Mouse (Mus musculus) G1E (cell line): Measurements from ENCODE around the gene Osbpl10.

Experiments used
- CTCF ChIP-seq: IDR thresholded peaks from 2 replicates; pipeline ENCODE4 v1.5.1; 2012; ENCODE audit warnings: low read depth, low read length, inconsistent platforms, mixed read lengths
- GATA1 ChIP-seq: IDR thresholded peaks from 2 replicates; pipeline ENCODE4 v1.6.1; 2012; ENCODE audit warnings: borderline replicate concordance, low read length, inconsistent platforms, mixed read lengths
- GATA2 ChIP-seq: IDR thresholded peaks from 2 replicates; pipeline ENCODE4 v1.6.1; 2012; ENCODE audit warnings: low read depth, low read length, inconsistent platforms, borderline replicate concordance
- POLR2AphosphoS5 ChIP-seq: IDR thresholded peaks from 2 replicates; pipeline ENCODE4 v1.6.1; 2012; ENCODE audit warnings: low read depth, low read length, inconsistent platforms; ENCODE audit not compliant: insufficient replicate concordance
- TAL1 ChIP-seq: conservative IDR thresholded peaks from 2 replicates; pipeline ENCODE4 v1.6.1; 2012; ENCODE audit warnings: low read depth, low read length, inconsistent platforms, mixed read lengths

- TF ChIP-seq CTCF = no peak
- TF ChIP-seq POLR2AphosphoS5 = no peak
- no peak for TF ChIP-seq TAL1
- no peak for TF ChIP-seq GATA1
- TF ChIP-seq GATA2 = no peak
Measured at GRCm38 (mm10) chr9:115164351-115164750, 186.0 kb downstream of the Osbpl10 start.
